Mouse (Mus musculus) 3T3-L1 (cell line): Measurements from ENCODE around the gene Luc7l.

ENCODE experiments used
- DNase-seq: peaks from one replicate; pipeline ENCODE4 v3.0.0-alpha.2; 2015; ENCODE audit warnings: low read depth, low spot score

Luc7l gene

DNA sequence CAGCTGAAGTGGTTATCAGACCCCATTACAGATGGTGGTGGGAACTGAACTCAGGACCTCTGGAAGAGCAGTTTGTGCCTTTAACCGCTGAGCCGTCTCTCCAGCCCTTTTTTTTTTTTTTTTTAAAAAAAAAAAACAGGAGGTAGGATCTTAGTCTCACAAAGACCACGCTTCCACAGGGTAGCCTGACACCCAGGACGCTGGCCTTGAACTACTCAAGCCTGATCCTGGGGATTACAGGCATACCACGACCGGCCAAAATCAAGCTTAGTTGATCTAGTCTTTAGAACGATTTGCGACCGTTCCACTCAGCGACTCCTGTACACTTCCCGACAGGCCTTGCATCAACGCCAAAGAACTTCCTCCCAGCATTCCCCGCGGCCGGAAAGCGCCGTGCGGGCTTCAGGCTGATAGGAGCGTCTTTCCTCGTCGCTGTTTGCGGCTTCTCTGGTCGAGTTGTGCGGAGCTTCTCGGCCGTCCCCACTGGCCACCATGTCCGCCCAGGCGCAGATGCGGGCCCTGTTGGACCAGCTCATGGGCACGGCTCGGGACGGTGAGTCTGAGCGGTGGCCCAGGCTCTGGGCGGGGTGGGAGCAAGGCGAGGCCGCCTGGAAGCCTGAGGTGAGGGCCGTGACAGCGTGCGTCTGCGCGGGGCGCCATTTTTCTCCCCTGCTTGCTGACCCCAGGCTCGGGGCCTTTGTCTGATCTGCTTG, at the start of gene Luc7l:
Gene Luc7l (plus strand): TSS at position 358 of the 713 bp plus-strand sequence.
- DNase-seq, result peak; percentile 96

DNA sequence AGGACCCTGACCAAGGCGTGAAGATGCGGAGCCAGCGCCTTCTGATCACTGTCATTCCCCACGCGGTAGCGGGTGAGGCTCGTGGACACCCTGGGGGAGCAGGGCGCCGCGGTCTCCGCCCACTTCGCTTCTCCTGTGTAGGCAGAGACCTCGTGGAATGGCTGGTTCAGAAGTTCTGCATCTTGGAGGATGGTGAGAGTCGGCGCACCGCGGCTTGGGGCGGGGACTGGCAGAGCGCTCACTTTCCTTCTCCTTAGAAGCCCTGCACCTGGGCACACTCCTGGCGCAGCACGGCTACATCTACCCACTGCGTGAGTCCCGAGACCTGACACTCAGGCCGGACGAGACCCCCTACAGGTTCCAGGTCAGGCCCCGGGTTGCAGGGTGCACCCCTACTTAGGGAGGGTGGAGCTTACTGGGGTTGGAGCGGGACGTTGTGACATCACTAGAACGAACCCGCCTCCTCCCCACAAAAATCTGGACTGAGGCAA, 49.3 kb upstream of the Luc7l start:
- peak; percentile 25 for DNase-seq

DNA sequence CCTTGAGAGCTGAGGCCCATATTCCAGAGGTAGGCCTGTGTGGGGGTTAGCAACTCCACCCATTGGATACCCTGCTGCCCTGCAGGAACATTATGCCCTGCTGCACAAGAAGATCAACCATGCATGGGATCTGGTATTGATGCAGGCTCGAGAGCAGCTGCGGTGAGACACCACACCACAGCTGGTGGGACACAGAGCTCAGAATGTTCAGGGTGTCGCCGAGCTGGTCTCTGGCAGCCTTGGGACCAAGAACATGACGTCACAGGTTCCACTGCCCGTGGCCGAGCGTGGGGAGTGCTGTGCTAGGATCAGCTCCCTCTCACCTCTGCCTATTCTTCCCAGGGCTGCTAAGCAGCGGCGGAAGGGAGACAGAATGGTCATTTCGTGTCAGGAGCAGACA, 47.9 kb upstream of the Luc7l start:
- no peak for DNase-seq

DNA sequence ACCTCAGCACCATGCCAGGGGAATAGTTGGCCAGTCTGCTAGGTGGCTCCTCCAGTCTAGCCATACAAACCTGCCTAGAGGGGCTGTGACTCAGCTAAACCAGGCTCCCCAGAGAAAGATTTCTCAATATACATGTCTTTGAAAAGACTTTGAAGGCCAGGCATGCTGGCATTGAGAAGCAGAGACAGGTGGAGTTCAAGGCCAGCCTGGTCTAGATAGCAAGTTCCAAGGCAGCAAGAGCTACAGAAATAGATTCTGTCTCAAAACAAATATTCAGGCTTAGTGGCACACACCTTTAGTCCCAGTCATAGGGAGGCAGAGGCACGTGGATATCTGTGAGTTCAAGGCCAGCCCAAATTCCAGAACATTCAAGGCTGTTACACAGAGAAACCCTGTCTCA, 46.3 kb upstream of the Luc7l start:
- no peak for DNase-seq

DNA sequence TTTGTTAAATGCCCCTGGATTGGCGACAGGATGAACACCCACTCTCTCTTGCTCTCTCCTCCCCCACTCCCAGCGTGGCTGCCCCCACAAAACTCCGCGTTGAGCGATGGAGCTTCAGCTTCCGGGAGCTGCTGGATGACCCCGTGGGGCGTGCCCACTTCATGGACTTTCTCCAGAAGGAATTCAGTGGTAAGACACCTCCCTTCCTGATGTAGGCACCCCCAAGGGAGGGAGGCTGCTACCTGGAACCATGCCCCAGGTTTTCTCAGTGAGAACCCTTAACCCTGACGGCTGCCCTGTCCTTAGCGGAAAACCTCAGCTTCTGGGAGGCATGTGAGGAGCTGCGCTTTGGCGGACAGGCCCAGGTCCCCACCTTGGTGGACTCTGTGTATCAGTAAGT, 45.0 kb upstream of the Luc7l start, which contains the start of gene Arhgdig:
Gene Arhgdig (minus strand): TSS at position 101 of the 400 bp plus-strand sequence.
- DNase-seq, result no peak

DNA sequence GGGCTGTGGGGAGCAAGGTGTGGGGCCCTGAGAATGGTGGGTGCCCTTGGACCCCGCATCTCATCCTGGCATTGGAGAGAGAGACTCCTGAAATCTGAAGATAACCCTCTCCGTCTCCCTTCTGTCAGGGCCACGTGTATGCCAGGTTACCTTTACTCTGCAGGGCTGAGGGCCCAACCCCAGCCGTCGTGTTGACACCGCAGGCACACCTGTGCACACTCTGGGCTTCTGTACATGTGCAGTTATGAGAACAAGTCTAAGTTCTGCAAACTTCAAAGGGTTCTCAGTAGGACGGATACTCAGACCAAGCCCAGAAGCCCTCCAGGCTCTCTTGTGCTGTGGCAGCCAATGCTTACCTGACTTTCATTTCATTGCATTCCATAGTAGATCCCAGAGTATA, 40.5 kb upstream of the Luc7l start:
- DNase-seq, result no peak

DNA sequence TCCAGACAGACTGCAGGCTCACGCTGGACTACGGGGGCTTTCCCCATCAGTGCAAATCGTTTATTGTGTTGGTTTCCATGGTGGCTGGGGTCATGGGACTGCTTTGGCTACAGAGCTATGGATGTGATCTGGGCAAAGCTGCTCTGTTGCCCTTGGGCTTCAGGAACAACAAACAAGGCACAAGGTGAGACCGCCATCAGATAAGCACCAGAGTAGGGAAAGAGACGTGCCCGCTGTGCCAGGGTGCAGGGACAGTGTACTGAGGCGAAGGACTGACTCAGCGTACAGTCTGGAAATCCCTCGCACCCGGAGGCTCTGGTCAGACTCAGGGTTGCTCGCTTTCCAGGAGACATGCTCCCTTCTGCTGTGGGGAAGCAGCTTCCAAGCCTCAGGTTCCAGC, 40.0 kb upstream of the Luc7l start:
- DNase-seq, result no peak

DNA sequence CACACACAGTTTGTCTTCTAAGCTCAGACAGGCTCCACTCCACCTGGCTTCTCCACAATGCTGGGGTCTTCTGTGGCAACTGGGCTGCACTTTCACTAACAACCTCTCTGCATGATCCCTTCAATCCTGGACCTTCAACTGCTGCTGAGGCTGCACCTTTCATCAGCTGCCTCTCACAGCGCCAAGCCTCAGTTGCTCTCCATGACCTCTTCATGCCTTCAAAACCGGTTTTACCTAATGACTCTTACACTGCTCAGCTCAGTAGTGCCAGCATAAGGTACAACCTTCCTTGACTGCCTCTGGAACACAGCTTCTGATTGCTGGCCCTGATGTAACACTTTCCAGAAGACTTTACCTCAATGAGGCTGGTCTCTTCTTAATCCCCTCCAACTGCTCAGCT, 31.2 kb upstream of the Luc7l start:
- DNase-seq, result no peak

DNA sequence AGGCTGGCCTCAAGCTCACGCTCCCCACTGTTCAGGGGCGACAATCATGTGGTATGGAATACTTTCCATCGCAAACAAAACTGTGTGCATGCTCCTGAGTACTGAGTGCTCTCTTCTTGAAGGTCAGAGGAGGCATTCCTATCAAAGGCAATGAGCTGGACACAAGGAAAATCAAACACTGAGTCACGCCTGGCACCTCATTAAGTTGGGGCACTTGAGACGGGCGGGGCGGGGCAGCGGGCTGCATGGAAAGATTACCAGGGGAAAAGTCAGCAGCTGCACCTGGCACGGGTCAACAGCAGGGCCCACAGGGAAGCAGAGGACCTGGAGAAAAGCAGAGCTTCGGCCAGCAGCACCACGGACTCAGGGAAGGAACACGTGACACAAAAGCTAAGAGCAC, 27.5 kb upstream of the Luc7l start:
- DNase-seq, result no peak

DNA sequence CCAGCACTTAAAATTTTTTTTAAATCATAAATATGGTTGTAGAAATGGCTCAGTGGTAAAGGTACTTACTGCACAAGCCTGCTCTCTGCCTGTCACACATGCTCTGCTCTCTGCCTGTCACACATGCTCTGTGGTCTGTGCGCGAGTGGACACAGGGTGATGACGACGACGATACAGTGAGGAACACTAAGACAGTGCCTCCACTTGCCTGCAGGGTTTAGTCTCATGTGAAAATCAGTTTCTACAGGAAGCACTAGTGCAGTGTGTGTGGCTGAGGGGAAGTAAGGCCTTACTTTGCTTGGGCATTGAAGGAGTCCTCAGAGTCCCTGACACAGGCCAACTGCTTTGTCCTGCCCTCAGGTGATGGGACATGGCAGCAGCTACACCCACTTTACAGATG, 22.9 kb upstream of the Luc7l start:
- no peak for DNase-seq

DNA sequence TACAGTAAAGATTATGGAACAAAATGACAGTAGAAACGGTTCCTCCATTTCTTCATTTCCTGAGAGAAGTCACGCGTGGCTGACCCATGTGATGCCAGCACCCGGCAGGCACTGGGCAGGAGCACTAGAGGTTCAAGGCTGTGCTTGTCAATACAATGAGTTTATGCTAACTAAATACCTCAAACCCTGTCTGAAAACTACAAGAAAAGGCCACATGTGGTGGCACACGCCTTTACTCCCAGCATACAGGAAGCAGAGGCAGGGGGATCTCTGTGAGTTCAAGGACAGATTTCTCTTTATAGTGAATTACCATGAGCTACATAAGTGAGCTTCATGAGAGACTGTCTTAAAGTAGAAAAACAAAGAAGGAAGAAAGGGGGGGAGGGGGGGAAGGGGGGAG, 21.5 kb upstream of the Luc7l start:
- no peak for DNase-seq

DNA sequence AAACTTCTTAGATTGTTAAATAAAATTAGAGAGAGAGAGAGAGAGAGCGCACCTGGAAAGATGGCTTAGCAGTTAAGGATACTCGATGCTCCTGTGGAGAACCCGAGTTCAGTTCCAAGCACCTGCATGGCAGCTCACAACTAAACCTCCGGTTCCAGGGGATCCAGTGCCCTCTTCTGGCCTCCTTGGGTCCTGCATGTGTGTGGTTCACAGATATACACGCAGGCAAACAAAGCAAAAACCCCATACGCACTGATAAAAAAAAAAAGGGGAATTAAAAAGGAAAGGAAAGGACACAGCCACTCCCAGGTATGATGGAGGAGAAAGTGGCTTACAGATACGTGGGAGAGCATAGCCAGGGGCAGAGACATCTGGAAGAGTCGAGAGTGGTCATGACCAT, 19.8 kb upstream of the Luc7l start:
- DNase-seq, result peak; percentile 29

DNA sequence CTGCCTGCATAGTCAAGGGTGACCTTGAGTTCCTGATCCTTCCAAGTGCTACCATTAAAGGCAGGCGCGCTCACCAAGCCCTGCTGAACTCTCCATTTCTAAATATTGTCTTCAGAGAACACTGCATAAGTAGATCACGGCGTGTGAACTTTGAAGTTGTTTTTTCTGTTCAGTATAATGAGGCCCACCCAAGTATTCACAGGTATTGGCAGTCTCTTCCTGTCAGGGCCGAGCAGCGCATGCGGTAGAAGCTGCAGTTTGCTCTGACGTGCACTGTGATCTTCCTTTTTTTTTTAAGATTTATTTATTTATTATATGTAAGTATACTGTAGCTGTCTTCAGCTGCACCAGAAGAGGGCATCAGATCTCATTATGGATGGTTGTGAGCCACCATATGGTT, 18.3 kb upstream of the Luc7l start:
- DNase-seq, result no peak

DNA sequence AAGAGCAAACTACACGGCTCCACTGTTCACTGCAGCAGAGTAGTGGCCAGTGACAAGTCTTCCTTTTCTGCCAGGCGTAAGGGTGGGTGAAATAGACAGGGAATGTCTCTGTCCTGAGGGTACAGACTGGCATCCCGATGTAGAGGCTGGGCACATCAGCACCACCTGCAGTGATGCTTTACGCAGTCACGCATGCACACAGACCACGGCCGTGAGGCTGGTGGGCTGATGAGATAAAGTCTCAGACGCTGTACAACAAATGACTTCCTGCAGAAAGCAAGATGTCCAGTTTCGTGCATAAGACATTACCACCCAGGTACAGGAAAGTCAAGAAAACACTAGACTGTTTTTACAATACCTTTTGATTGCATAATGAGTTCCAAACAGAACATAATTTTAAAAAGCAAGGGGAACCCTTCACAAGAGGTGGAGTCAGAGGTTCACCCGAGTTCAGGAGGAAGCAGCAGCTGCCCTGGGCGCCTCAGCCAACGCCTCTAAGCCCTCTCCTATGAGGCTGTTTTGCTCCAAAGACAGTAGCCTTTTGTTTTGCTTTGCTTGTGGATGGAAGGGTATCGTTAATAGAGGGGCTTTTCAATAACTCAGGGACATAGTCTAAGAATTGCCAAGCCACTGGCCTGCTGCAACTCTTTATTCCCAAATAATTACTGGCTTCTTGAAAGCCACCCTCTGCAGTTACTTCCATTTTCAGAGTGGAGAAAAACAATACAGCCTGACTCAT, 17.4 kb upstream of the Luc7l start:
- DNase-seq, result no peak

DNA sequence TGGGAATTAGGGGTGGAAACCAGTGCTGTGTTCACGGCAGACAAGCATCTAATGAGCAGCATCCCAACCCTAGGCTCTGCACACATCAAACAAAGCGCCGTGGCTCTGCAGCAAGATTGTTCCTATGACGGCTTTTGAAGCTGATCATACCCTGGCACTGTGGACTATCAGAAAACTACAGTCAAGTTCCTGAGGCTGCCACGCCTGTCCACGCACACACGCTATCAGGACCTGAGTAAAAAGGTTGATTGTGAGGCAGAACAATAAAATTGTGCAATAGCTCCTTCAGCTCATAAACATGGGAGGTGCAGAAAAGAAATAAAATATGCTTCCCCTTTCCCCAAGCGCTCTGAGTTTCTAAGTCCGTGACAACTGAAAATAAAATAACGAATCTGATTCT, 15.0 kb upstream of the Luc7l start:
- no peak for DNase-seq

DNA sequence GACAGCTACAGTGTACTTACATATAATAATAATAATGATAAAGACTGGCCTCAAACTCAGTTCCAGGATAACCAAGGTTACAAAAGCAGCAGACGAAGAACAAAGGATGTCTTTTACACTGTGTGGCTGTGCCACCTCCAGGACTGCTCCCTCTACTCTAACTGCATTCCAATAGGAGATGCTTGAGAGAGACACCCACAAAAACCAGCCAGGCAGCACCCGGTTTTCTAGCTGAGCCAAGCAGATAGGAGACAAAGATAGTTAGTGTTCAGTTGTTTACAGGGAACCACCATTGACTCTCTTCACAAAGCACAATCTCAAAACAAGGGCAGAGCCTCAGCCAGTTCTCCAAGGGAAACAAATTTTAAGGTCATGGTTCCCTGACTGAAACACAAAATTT, 13.1 kb upstream of the Luc7l start:
- no peak for DNase-seq

DNA sequence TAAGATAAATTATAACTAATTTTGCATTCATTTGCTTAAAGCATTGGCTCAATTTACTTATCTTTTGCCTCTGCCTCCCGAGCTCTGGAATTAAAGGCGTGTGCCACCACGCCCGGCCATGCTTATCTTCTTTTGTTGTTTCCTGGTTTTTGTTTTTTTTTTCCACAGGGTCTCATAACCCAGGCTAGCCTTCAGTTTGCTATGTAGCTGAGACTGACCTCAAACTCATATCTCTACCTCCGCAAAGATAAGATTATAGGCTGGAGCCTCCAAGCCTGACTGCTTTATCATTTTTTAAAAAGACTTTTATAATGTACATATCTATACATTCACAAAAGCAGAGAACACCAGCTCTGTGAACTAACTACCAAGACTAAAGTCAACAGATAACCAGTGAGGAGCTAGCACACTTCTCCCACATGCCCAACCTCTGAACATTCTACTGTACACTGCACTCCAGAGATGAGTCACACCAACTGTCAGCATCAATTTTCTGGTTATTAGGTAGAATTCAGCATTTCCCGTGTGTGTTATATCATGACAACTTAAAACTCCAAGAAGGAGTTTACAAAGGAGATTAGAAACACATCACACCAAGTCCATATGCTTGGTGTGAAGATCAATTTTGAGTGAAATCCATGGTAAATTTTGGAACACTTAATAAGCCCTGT, 12.4 kb upstream of the Luc7l start:
- peak; percentile 80 for DNase-seq

DNA sequence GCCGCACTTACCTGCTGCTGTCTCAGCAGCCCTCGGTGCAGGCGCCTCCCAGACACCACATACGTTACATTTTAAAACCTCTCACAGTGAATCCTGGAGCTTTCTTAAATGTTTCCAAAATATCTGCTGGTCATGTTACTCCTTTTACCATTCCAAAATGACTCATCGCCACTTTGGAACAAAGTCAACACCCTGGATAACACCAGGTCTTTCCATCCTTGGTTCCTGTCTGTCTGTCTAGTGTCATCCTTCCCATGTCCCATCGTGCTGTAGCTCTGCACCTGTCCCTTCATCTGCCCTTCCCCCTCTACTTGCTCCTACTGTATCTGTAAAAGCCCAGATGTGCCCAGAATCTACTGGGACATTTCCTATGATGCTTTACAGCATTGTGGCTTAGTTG, 11.7 kb upstream of the Luc7l start:
- DNase-seq, result peak; percentile 88

DNA sequence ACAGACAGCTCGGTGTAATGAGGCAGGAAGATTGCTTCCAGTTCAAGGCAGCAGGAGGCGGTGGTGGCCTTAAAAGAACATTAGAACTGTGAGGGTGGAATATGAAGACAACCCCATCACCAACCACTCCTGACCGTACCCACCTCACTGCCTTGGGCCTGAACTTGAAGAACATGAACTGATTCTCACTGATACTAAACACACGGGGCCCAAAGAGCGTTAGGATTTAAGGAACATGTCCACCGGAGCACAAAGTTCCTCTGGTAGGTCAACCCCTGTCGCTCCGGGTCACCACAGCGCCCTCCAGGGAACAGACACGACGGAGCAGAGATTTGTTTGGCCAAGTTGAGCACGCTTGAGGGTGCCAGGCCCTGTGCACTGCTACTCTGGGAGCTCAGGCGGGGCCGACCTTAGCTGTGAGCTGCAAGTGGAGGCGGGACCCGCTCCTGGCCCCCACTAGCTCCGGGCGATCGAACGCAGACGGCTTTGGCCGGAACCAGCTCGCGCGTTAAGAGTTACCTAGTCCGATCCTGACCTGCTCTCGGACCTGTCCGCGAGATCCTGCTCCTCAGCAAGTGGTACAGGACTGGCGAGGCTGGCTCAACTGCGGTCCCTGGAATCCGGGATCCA, 9.1 kb upstream of the Luc7l start:
- peak; percentile 86 for DNase-seq

DNA sequence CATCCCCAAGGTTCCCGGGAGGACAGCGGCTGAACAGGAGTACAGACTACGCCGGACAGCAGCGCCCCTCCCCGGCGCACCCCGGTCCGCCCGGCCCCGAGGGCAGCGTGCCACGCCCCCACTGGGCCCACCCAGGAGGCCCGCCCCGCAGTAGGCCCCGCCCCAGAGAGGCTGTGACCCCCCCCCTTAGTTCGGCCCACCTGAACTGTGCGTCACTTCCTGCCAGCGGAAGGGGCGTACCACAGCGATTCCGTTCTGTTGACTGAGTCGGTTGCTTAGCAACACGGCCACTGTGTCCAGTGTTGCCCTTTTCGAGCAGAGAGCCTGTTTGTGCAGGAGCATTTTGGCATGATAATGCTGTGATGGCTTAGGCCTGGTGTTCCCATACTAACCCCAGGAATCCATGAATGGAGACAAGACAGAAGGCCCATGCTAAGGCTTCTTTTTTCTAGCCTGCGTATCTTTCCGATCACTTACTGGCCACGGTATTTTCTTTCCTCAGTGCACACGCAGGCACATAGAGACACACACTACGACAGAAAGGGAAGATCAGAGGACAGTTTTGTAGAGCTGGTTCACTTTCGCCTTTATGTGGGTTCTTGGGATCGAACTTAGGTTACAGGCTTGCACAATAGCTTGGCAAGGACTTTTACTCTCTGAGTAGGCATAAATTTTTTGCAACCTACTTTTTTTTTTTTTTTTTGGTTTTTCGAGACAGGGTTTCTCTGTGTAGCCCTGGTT, 8.4 kb upstream of the Luc7l start, which contains the start of gene Fam234a:
Gene Fam234a (minus strand): TSS at position 142 of the 741 bp plus-strand sequence.
- peak; percentile 97 for DNase-seq

DNA sequence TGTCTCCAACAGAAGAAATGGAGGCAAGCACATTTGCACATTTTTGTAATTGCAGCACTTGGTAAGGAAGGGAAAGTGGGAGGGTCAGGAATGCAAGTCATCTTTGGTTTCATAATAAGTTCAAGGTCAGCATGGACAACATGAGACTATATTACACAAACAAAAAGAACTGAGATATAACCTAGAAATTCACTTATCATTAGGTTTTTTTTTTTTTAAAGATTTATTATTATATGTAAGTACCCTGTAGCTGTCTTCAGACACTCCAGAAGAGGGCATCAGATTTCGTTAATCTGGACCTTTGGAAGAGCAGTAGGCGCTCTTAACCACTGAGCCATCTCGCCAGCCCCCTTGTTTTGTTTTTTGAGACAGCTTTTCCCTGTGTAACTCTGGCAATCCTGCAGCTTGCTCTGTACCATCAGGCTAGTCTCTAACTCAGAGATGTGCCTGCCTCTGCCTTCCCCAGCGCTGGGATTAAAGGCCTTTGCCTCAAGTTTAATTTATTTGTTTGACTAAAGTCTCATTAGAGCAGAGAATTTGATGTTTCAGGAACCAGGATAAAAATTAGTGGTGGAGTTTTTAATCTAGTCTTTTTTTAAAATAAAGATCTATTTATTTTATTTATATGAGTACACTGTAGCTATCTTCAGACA, 684 bp upstream of the Luc7l start:
- DNase-seq, result peak; percentile 65
